Mouse (Mus musculus) thymus, postnatal 36 days (tissue): Measurements from ENCODE around the gene Rps27rt.
"Not testable (repeated sequence)": the region's sequence is repeated elsewhere in the genome, so short reads cannot be mapped to it uniquely, and the experiment has no call there.

Experiments used
- DNase-seq, 2 experiments: peaks; one replicate each; pipeline ENCODE4 v3.0.0; 2022; ENCODE audit warnings: mixed read lengths in 2 of 2

The Rps27rt gene

GRCm38 (mm10) chr9:114982689-114983360, at the start of gene Rps27rt:
Rps27rt (minus strand) TSS chr9:114982739.
- no peak for DNase-seq

GRCm38 (mm10) chr9:115031046-115031445, 48.5 kb upstream of the Rps27rt start:
- DNase-seq: not testable (repeated sequence)

GRCm38 (mm10) chr9:115030581-115030980, 48.0 kb upstream of the Rps27rt start:
- DNase-seq: no peak

GRCm38 (mm10) chr9:115029307-115029706, 46.8 kb upstream of the Rps27rt start:
- DNase-seq: no peak

- DNase-seq: no peak
These were observed 41.3 kb upstream of the Rps27rt start for GRCm38 (mm10) chr9:115023708-115024383.

GRCm38 (mm10) chr9:115023137-115023536, 40.6 kb upstream of the Rps27rt start:
- no peak for DNase-seq

- no peak for DNase-seq
These were observed 38.9 kb upstream of the Rps27rt start for GRCm38 (mm10) chr9:115021419-115021818.

- DNase-seq: no peak
These were observed 37.6 kb upstream of the Rps27rt start for GRCm38 (mm10) chr9:115020141-115020540.

GRCm38 (mm10) chr9:115012367-115012766, 29.8 kb upstream of the Rps27rt start:
- no peak for DNase-seq

- DNase-seq: no peak
These were observed 25.7 kb upstream of the Rps27rt start for GRCm38 (mm10) chr9:115008194-115008593.

GRCm38 (mm10) chr9:115007776-115008175, 25.2 kb upstream of the Rps27rt start:
- no peak for DNase-seq

GRCm38 (mm10) chr9:115005446-115005845, 22.9 kb upstream of the Rps27rt start:
- DNase-seq: no peak

- DNase-seq: no peak
These were observed 17.2 kb upstream of the Rps27rt start for GRCm38 (mm10) chr9:114999771-115000146.

GRCm38 (mm10) chr9:114999010-114999770, 16.7 kb upstream of the Rps27rt start:
- no peak for DNase-seq

- DNase-seq: no peak
These were observed 13.9 kb upstream of the Rps27rt start for GRCm38 (mm10) chr9:114996489-114996888.

GRCm38 (mm10) chr9:114995716-114996115, 13.2 kb upstream of the Rps27rt start:
- no peak for DNase-seq

- no peak for DNase-seq
These were observed 12.7 kb upstream of the Rps27rt start for GRCm38 (mm10) chr9:114995250-114995649.

GRCm38 (mm10) chr9:114992528-114992927, 10.0 kb upstream of the Rps27rt start:
- no peak for DNase-seq

GRCm38 (mm10) chr9:114990421-114990820, 7.9 kb upstream of the Rps27rt start:
- no peak for DNase-seq

GRCm38 (mm10) chr9:114988610-114989327, 6.2 kb upstream of the Rps27rt start:
- no peak for DNase-seq

GRCm38 (mm10) chr9:114988029-114988428, 5.5 kb upstream of the Rps27rt start:
- DNase-seq: no peak

- no peak for DNase-seq
These were observed 3.8 kb upstream of the Rps27rt start for GRCm38 (mm10) chr9:114986361-114986760.

- no peak for DNase-seq
These were observed 3.2 kb upstream of the Rps27rt start for GRCm38 (mm10) chr9:114985741-114986140.
